Mouse (Mus musculus) E14TG2a.4 (cell line): ENCODE measurements around the gene Fam234a.
"Not testable (repeated sequence)": the region's sequence is repeated elsewhere in the genome, so short reads cannot be mapped to it uniquely, and the experiment has no call there.

Experiments
- CTCF ChIP-seq: conservative IDR thresholded peaks from 2 replicates; pipeline ENCODE4 v1.5.1; 2014; ENCODE audit warnings: low read length
- POU5F1 ChIP-seq: IDR thresholded peaks from 2 replicates; pipeline ENCODE4 v1.6.1; 2014; ENCODE audit warnings: low read length, borderline replicate concordance

GRCm38 (mm10) chr17:26269577-26269976 is 25.5 kb upstream of the Fam234a start:
- TF ChIP-seq CTCF, POU5F1: not testable (repeated sequence)
